Mouse (Mus musculus): ENCODE data around the gene Gm49394. TPM values are rescaled to one million over a fixed set of nuclear protein-coding genes. Genes with fewer than 3 reads are reported as not detected.

Gm49394 gene
- polyA plus RNA-seq, 1 experiment: 0.34 TPM

GRCm38 (mm10) chr7:142613077-142613476, 56.7 kb downstream of the Gm49394 start:
- TF ChIP-seq CTCF (IDR thresholded peaks at IDR 0.05; ENCODE audit: borderline replicate concordance, extremely low read depth, insufficient read depth, insufficient read length): no peak
- no peak for TF ChIP-seq POLR2A (IDR thresholded peaks at IDR 0.05; ENCODE audit: borderline replicate concordance, extremely low read depth, insufficient read depth, insufficient read length, poor library complexity, severe bottlenecking)
- DNase-seq (ENCODE audit: low read depth): no peak

- peak; percentile 80 for DNase-seq (ENCODE audit: low read depth)
- no peak for TF ChIP-seq POLR2A (IDR thresholded peaks at IDR 0.05; ENCODE audit: borderline replicate concordance, extremely low read depth, insufficient read depth, insufficient read length, poor library complexity, severe bottlenecking)
- peak; percentile 71 for TF ChIP-seq CTCF (IDR thresholded peaks at IDR 0.05; ENCODE audit: borderline replicate concordance, extremely low read depth, insufficient read depth, insufficient read length)
Measured at GRCm38 (mm10) chr7:142610627-142611406, 58.9 kb downstream of the Gm49394 start.

GRCm38 (mm10) chr7:142600921-142601320, 68.8 kb downstream of the Gm49394 start:
- no peak for TF ChIP-seq POLR2A (IDR thresholded peaks at IDR 0.05; ENCODE audit: borderline replicate concordance, extremely low read depth, insufficient read depth, insufficient read length, poor library complexity, severe bottlenecking)
- TF ChIP-seq CTCF (IDR thresholded peaks at IDR 0.05; ENCODE audit: borderline replicate concordance, extremely low read depth, insufficient read depth, insufficient read length): no peak
- no peak for DNase-seq (ENCODE audit: low read depth)

Other genes with a start within 250 kb of the Gm49394 start
- gene Syt8, start 235.1 kb downstream of the Gm49394 start, polyA plus RNA-seq (2012; rRNA removed): 0.23 and 0.44 TPM in 2 replicates
- 0.73 and 1.2 TPM in 2 replicates for gene Tnni2, start 228.1 kb downstream of the Gm49394 start, polyA plus RNA-seq (2012; rRNA removed)
- gene Lsp1, start 209.1 kb downstream of the Gm49394 start, polyA plus RNA-seq (2012; rRNA removed): 6.2 and 7.6 TPM in 2 replicates
- 0.68 and 1.9 TPM in 2 replicates for gene Tnnt3, start 171.1 kb downstream of the Gm49394 start, polyA plus RNA-seq (2012; rRNA removed)
- 80.2 and 111 TPM in 2 replicates for gene Mrpl23, start 137.3 kb downstream of the Gm49394 start, polyA plus RNA-seq (2012; rRNA removed)
- gene Igf2, start 3.1 kb downstream of the Gm49394 start, polyA plus RNA-seq (2012; rRNA removed): 234 and 457 TPM in 2 replicates
- 0.44 and 1.1 TPM in 2 replicates for gene Ins2, start 73.4 kb upstream of the Gm49394 start, polyA plus RNA-seq (2012; rRNA removed)

Measured in brain, embryonic 14.5 days (tissue).